Mouse (Mus musculus) retina, postnatal 7 days (tissue): ENCODE measurements at regions not wholly inside any gene's neighbourhood (a gene's known extent, or its start where the extent isn't known, plus 50 kb on each side); places are given as distances from the start of the nearest gene placed in this dataset.

Experiments used
- DNase-seq: peaks from one replicate; pipeline ENCODE4 v3.0.0-alpha.2; 2012; ENCODE audit warnings: low read depth, low spot score

DNA sequence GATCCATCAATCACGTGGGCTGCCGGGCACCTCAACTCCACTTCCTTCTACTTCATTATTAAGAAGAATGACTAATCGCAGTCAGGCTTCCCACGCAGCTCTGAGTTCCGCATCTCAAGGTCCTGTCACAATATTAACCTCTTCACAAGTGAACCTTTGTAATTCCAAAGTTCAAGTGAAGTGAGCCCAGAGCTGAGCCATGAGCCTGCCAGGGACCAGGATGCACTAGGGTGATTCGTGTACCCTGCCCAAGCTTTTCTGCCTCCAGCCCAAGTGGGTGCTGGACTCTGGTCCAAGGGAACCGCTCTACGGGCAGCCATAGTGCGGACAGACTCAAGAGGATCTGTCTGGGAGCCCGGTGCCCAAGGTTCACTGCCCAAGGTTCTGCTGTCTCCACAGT, 463.4 kb downstream of the Ajap1 start:
- DNase-seq, result no peak

DNA sequence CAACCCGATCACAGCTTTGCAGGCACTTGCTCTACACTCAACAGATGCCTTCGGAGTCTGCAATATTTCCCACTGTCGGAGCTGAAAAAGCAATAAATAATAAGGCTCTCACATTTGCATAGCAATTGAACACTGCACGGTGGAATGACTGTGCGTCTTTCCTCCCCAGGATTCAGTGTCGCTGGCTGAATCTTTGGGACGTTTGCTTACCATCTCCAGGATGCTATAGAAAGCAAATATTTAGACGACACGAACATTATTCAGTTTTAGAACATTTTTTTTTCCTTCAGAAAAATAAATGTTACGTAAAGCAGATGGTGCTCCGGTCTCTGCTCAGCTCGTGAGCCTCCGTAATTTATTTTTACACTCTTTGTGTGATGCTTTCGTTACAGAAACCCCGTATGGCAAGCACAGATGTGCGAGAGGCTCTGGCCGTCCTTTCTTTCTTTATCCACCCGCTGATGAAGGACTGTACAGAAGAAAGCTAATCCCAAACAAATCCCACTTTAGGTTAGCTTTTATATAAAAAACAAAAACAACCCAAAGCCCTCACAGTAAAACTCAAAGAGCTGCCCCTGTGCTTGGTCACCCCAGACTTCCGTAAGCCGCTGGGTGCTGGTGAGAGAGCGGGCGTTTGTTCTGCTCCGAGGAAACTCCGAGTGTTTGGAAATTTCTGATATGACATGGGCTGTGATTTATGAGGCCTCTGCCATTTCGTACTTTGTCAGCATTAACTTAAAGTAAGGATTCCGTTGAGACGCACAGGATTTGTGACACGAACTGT, 464.3 kb downstream of the Ajap1 start:
- DNase-seq, result no peak

DNA sequence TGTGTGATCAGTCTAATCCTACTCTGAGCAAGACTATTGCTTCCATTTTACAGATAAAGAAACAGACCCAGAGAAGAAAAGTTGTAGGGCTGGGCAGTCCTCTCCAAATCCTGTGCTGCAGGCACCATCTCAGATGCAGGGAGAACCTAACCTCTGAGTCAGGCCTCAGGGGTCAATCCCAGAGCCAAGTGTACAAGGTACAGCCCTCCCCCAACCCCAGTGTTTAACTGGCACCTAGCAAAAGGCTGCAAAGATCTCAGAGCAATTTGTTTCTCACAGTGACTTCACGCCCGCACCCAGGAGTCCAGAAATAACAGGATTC, 464.8 kb downstream of the Ajap1 start:
- DNase-seq, result no peak

DNA sequence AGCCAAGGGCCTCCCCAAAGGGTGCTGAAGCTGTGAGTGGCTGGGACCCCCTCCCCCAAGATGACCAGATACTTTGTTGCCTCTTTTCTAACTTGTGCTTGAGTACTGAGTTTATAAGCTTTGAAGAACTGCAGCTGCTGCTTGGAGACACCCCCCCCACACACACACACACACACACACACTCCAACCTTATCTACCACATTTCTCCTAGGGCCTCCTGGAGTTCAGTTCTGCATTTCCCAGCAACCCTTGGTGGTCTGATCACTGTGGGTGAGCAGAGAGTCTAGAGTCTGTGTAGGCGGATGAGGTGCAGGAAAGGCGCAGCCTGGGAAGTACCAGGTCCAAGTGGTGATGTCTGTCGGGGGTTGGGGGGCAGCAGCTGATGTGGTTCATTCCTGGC, 479.3 kb downstream of the Ajap1 start:
- no peak for DNase-seq

DNA sequence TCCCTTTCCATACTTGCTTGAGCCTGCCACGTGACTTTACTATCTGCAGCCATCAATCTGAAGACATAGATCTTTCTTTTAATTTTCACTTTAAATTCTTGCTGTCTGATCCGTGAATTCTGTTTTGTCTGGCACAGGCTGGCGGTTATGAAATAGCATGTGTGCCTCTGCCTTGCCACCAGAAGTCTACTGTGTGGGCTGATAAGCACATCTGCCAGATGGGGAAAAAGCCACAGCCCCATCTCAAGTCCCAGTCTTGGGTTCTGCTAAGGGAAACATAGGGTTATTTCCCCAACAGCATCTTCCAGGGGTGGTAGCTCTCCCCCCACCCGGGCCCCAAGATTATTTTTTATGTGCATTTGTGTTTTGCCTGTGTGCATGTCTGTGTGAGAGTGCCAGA, 480.1 kb downstream of the Ajap1 start:
- no peak for DNase-seq

DNA sequence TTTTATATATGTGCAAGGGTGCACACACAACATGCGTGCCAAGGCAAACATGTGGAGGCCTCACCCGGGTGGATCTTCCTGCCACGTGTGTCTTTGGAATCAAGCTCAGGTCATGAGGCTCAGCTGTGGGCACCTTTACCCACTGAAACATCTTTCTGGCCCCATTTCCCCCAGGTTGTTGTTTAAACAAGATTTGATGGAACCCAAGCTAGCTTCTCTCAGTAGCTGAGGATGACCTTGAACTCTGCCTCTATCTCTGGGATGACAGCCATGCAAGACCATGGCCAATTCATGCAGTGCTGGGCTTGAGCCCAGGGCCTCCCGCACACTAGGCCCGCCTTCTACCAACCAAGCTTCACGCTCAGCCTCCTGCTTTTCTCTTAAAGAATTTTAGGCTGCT, 480.9 kb downstream of the Ajap1 start:
- DNase-seq, result no peak

DNA sequence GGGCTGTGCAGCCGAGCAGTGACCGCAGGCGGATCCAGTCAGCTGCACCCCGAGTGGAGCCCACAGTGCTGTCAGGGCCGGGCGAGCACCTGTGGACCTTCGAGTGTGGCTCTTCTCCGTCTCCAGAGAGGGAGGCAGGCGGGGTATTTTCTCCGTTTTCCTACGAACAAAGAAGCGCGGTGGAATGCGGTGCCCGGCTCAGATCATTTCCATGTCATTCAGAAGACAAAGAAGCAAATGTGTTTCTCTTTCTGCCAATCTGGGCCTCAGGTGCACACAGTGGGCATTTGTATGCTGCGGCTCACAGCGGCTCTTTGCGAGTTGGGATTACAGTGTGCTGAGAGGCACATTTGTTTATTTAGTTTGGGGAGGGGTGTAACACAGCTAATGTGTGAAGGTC, 483.1 kb downstream of the Ajap1 start:
- no peak for DNase-seq

DNA sequence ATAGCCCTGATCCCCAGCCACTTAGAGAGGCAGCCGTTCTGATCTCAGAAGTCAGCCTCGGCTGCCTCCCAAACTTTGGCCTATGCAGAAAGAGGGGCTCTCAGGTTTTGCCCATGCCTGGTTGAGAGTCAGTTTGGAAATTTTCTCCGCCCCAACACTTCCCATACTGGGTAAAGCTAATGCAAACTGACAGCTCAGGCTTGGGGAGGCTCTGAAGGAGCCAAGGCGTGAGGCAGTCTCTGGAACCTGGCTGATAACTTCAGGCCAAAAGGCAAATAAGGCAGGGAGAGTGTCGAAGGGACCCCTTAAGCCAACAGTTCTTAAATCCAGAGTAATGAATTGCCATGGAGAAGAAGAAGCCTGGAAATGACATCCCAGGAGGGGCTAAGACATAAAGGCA, 485.4 kb downstream of the Ajap1 start:
- no peak for DNase-seq

DNA sequence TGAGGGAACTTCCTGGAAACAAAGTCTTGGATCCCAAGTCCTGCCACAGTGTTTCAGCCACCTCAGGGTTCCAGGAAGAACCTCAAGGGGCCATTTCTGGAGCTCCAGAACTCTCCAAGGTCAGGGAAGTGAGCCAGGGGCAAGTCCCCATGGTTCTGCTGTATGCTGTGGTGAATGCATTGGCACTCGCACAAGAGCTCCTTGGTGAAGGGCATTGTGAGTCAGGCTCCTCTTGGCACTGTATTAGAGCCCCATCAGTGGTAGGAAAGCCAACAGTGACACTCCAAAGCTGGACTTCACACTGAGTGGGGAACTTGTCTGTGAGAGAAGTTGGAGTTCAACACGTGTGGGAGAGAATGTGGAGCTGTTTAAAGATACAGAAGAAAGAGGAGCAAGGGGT, 486.0 kb downstream of the Ajap1 start:
- no peak for DNase-seq

DNA sequence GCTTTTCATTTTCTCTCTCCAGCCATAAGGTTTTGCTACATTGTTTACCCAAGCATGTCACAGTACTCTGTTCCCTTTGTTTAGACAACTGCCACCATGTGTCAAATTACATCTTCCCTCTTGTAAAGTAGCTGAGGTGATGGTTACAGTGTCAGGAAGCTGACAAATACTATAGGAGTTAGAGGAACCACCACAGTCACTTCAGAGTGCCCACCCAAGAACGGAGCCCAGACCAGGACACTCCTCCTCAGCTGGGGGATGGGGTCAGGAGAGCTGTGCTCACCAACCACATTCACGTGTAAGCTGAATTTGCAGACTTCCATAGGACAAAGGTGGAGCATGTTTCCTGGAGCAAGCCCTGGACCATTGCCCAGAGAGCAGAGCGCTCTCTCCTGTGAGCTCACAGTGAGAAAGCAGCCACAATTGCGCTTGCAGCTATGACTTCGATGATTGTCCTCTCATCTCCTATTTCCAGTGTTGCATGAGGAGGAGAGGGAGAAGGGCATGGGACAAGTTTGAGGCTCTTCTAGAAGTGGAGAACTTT, 487.5 kb downstream of the Ajap1 start:
- no peak for DNase-seq

DNA sequence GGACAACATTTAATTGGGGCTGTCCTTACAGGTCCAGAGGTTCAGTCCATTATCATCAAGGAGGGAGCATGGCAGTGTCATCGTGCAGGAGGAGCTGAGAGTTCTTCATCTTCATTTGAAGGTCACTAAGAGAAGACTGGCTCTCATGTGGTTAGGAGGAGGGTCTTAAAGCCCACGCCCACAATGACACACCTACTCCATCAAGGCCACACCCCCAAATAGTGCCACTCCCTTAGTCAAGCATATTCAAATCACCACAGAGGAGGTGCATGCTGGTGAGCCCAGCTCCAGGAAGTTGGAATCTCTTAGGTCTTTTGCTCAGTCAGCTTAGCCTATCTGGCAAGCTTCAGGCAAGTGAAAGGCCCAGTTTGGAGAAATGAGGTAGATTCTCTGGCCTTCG, 488.4 kb downstream of the Ajap1 start:
- no peak for DNase-seq

DNA sequence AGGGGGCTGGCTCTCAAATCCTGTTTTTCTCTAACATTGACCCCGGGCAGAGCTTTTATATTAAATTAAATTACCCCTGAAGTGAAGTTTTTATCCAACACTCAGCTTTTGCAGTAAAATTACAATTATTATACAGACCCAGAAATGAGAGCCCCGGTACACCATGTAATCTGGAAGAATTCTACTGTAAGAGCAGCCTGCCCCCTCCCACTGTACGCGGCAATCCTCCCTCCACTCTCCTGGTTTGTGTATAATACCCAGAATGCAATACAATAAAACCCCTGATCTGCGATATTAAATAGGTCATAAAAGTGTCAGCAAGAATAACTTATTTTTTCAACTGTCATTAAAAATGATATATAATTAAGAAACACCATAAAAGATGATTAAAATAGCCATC, 492.3 kb downstream of the Ajap1 start:
- DNase-seq, result no peak

DNA sequence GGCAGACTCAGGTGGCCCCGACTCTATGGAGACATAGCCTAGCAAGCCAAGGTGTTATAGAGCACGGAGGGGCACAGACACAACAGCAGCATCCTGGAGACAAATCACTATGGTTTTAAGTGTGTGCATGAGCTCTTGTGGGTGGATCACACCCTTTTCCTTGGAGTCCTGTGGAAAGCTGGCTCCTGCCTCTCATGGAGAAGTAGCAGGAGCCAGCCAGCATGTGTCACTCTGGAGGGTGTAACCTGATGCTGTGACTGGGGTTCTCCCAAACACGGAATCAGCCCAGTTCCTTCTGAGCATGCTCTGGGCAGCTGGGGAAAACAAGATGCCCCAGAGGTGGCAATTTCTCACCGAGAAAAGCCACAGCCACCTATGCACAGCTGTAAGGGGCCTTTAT, 494.9 kb downstream of the Ajap1 start:
- no peak for DNase-seq

DNA sequence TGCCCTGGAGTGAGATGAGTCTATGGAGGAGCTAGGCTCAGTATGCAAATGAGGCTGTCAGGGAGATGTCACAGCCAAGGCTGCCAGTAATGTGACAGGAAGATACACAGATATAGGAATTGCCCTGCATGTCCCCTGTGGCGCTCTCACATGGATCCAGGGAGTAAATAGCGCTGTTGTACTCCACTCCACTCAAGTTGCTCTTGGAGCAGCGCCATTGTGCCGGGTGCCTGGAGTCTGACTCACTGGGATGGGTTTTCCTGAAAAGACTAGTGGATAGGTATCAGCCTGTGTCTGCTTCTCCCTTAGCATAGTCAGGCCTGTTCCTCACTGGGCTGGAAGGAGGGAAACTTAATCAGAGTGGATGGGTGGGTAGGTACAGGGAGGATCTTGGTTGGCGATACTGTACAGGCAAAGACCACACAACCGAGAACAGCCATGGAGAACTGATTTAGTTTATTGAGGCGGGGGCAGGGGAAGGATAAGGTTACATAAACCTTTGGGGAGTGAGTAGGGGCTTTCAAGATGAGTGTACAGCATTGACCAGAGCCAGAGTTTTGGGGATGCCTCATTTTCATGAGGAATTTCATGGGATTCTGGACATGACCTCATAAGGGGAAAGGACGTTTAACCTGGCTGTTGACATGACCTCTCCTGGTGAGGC, 497.5 kb upstream of the Kcnab2 start:
- no peak for DNase-seq

DNA sequence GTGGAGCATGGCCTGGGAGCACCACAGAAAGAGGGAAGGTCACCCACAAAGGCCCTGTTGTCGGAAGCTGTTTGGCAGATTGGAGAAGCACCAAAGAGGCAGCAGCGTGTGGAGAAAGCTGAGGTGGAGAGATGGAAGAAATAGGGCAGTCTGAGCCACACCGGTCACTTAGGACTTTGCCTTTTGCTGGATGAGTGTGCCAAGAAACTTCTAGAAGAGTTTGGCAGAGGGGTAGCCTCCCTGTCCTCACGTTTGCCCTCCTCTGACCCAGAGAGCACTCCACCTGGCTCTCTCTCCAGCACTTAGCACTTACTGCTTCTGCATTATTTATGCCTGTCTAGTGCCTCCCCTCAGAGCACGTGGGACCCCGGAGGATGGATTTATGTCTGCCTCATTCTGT, 485.3 kb upstream of the Kcnab2 start:
- DNase-seq, result no peak

DNA sequence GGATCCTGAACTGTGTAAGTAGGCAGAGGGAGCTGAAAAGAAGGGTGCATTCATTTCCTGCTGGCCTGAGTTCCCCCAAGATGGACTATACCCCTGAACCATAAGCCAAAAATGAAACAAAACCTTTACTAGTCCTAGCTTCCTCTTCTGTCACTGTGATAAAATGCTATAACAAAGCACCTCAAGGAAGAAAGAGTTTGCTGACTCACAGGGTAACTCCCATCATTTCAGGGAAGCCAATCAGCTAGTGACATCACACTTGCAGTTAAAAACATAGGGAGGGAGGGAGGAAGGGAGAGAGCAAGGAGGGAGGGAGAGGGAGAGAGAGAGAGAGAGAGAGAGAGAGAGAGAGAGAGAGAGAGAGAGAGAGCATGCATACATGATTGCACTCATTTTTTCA, 484.5 kb upstream of the Kcnab2 start:
- no peak for DNase-seq

DNA sequence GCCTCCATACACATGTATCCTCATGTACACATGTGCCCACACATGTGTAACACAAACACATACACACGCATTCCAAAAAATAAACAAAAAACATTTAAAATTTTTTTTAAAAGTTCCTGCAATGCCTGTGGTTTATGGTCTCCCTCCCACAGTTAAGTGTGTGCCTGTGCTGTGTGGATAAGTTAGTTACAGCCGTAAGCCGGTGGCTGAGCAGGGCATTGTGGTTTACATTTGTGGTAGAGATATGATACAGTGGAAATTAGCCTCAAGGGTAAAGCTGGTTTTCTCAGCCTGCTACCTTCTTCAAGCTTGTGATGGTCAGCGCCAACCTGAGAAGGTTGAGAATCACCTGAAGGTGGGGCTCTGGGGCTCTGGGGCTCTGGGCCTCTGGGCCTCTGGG, 484.0 kb upstream of the Kcnab2 start:
- DNase-seq, result no peak

DNA sequence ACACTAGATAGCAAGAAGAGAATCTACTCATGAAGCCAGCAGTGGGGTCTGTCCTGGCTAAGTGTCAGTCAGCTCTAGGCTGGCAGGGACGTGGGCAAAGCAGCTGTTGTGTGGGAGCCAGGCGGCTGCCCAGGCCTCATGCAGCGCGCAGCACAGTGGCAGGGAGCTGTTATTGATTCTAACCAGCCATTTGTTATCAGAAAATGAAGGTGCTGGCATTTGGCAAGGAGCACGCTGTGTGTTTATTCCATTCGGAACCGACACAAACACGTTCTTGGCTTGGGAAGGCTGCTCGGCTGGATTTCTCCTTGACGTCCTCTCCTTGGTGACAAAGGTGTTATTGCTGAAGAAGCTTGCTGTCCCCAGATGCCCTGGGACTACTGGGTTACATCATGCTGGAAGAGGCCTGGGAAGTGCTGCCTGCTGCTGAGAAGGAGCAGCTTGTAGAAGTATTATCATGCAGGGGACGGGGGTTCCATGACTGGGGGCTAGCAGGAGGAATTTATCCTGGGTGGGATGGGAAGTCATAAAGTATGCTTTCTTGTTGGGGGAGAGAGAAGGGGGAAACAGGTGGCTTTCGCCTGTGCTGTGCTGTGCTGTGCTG, 482.1 kb upstream of the Kcnab2 start:
- DNase-seq, result no peak

DNA sequence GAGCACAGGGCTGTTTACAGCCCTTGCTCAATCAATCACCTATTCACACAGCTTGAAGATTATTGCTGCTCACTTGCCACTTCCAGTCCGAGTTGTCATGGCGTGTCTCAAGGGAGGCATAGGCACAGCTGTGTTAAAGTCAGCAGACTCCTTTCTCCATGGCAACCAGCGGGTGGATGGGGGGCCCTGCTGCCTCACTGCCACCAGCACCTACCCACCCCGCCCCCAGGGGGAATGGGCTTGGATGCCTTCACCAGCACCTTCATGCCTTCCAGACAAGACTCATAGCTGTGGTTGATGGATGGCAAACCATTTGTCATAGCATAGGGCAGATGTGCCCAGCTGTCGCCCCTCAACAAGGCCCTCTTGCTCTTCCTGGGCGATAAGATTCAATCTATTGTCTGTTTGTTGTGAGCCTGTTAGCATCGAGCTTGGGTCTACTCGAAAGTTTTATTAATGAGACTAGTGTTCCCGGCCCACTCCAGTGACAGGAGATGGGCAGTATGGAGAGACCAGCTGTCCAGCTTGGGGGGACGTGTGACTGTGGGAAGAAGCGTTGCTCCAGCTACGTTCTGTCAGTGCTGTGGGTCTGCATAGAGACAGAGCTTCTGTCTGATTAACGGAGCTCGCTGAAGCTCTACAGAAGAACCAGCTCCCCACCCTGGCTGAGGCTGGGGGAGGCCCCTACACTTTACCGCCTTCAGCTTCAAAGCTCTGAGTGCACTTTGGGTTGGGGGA, 475.7 kb upstream of the Kcnab2 start:
- no peak for DNase-seq

DNA sequence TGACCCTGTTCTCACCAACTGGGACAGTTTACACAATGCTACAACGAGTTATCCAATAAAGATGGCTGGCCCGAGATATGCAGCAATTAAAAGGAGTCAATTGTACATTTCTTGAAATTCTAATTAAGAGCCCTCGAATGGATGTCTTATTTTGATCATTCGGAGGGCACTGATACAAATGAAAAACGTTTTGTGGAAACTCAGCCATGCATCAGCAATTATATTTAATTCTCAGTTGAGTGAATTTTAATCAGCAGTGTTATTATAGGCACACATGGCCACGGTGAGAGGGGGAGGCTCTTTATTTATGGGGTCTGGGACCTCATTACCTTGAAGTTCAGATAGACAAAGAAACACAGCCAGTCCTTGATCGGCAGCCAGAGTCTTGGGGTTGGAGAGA, 471.3 kb upstream of the Kcnab2 start:
- no peak for DNase-seq

DNA sequence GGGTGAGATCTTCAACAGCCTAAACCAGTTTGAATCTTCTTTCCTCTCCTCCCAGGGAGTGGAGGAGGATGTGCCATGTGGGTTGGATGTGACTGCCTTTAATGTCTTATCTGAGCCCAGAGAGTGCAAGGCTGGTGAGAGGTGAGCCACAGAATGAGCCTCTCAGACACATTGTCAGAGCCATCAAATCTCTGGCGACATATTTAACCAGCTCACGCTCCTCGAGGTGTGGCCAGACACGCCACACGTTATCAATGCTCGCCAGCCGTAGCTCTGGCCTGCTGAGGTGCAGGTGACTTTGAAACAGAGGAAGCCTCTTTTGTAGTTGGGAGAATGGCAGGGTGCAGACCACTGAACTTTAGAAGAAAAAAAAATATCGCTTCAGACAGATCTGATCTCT, 463.5 kb upstream of the Kcnab2 start:
- DNase-seq, result no peak

DNA sequence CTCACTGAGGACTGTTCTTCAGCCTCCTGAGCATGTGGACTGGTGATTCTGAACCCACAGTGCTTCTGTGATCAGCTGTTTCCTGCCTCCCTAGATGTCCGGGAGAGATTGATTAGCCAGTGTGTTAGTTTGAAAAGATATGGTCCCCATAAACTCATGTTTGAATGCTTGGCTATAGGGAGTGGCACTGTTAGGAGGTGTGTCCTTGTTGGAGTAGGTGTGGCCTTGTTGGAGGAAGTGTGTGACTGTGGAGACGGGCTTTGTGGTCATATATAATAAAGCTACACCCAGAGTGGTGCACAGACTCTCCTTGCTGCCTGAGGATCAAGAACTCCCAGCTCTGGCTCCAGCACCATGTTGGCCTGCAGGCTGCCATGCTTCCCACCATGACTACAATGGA, 458.9 kb upstream of the Kcnab2 start:
- no peak for DNase-seq
